Mouse (Mus musculus) kidney, postnatal 4 days (tissue): ENCODE measurements around the gene Lamtor5.
A peak's percentile ranks its signal among the peaks of the same experiment; 100 is the strongest.
"Not testable (repeated sequence)": the region's sequence is repeated elsewhere in the genome, so short reads cannot be mapped to it uniquely, and the experiment has no call there.

Experiments
- DNase-seq, 2 experiments: peaks; one replicate each; pipeline ENCODE4 v3.0.0; 2021; ENCODE audit warnings: mixed read lengths in 2 of 2

Gene Lamtor5

GRCm38 (mm10) chr3:107272433-107272832 lies 6.2 kb upstream of the Lamtor5 start:
- DNase-seq, result no peak

GRCm38 (mm10) chr3:107273820-107274219 lies 4.8 kb upstream of the Lamtor5 start:
- DNase-seq, result peak; percentile 67 to 73

GRCm38 (mm10) chr3:107275351-107275750 lies 3.3 kb upstream of the Lamtor5 start:
- DNase-seq, result no peak

- DNase-seq, result no peak
Observed at GRCm38 (mm10) chr3:107275996-107276395, 2.7 kb upstream of the Lamtor5 start.

- DNase-seq, result no peak
Observed at GRCm38 (mm10) chr3:107276626-107277025, 2.0 kb upstream of the Lamtor5 start.

GRCm38 (mm10) chr3:107286123-107286522 lies 7.5 kb downstream of the Lamtor5 start:
- no peak for DNase-seq

- DNase-seq, result no peak
Observed at GRCm38 (mm10) chr3:107287346-107287745, 8.7 kb downstream of the Lamtor5 start.

GRCm38 (mm10) chr3:107290764-107291381 lies 12.2 kb downstream of the Lamtor5 start, which contains the start of gene Slc16a4:
Gene Slc16a4, plus strand, starts transcription at chr3:107291230.
- DNase-seq, result peak; percentile 65 to 78

- DNase-seq, result no peak
Observed at GRCm38 (mm10) chr3:107295672-107296360, 17.2 kb downstream of the Lamtor5 start.

- not testable (repeated sequence) for DNase-seq
Observed at GRCm38 (mm10) chr3:107296917-107297316, 18.3 kb downstream of the Lamtor5 start.

GRCm38 (mm10) chr3:107317338-107317737 lies 38.7 kb downstream of the Lamtor5 start:
- DNase-seq, result no peak

- DNase-seq, result no peak
Observed at GRCm38 (mm10) chr3:107321141-107321540, 42.5 kb downstream of the Lamtor5 start.

GRCm38 (mm10) chr3:107321776-107322175 lies 43.1 kb downstream of the Lamtor5 start:
- no peak for DNase-seq

- no peak for DNase-seq
Observed at GRCm38 (mm10) chr3:107326442-107326841, 47.8 kb downstream of the Lamtor5 start.

- peak; percentile 15 to 25 for DNase-seq
Observed at GRCm38 (mm10) chr3:107330503-107331424, 52.1 kb downstream of the Lamtor5 start.

- no peak for DNase-seq
Observed at GRCm38 (mm10) chr3:107331746-107332126, 53.1 kb downstream of the Lamtor5 start.

GRCm38 (mm10) chr3:107332127-107332959 lies 53.7 kb downstream of the Lamtor5 start:
- DNase-seq, result peak; percentile 72 to 82

- peak; percentile 91 to 96 for DNase-seq
Observed at GRCm38 (mm10) chr3:107332960-107333380, 54.3 kb downstream of the Lamtor5 start.
